Mouse (Mus musculus): ENCODE data around the gene Ints6l.
A peak's percentile ranks its signal among the peaks of the same experiment; 100 is the strongest.
"Not testable (repeated sequence)": the region's sequence is repeated elsewhere in the genome, so short reads cannot be mapped to it uniquely, and the experiment has no call there.

Gene Ints6l

GRCm38 (mm10) chrX:56454671-56455371, at the start of gene Ints6l:
Gene Ints6l (plus strand): TSS chrX:56454857.
- peak; percentile 46 for DNase-seq (ENCODE audit: low read depth)

- no peak for DNase-seq (ENCODE audit: low read depth)
Observed at GRCm38 (mm10) chrX:56405482-56405881, 49.2 kb upstream of the Ints6l start.

DNA sequence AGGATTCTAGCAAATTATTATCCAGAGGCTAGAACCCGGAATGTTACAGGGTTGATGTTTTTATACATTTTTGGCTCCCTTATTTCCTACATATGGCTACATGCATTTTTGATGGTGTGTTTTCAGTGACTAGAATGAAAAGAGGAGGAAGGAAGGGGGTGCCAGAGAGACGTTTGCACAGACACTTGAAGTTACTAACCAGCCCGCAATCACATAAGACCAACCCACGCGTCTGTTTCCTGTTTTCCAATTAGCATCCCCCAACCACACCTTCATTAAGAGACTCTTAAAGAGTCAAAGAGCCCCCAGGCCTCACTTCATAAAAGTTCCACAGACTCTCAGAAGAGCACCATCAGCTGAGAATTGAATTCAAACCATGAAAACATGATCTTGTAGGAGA, 48.5 kb upstream of the Ints6l start:
- no peak for DNase-seq (ENCODE audit: low read depth)

- DNase-seq (ENCODE audit: low read depth): no peak
Observed at GRCm38 (mm10) chrX:56416277-56416676, 38.4 kb upstream of the Ints6l start.

DNA sequence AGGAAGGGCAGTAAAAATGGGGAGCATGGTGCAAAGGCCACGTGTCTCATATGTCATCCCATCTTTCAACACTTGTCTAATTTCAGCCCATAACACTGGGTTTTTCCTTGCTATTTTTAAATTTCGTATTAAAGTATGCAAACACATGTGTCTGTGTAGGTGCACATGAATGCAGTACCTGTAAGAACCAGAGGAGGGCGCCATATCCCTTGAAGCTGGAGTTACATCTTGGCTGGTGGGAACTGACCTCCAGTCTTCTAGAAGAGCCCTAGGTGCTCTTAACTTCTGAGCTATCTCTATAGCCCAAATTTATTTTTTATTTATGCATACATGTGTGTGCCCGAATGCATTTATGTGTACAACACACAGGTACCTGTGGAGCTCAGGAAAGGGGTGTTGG, 37.1 kb upstream of the Ints6l start:
- no peak for DNase-seq (ENCODE audit: low read depth)

- no peak for DNase-seq (ENCODE audit: low read depth)
Observed at GRCm38 (mm10) chrX:56430601-56431000, 24.1 kb upstream of the Ints6l start.

DNA sequence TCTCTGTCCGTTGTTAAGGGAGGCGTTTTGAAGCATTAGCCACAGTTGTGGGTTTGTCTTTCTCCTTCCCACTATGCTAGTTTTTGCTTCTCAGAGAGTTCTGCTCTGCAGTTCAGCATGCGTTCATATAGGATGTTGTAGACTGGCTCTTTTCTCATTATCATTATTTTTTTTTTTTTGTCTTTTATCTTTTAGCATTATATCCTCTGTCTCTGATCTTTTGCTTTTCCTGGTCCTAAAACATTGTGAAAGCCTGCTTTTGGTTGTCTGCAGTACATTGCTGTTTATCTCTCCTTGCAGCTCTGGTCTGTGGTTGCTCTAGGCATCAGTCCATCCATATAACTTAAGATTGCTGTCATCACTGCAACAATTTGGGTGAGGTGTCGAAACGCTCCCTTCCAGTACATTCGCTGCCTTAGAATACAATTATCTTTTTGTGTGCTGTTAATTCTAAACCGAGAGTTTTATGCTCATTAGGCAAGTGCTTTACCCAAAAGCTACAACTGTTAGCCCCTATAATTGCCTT, 18.8 kb upstream of the Ints6l start:
- no peak for DNase-seq (ENCODE audit: low read depth)

GRCm38 (mm10) chrX:56446487-56447428, 7.9 kb upstream of the Ints6l start:
- DNase-seq (ENCODE audit: low read depth): no peak

DNA sequence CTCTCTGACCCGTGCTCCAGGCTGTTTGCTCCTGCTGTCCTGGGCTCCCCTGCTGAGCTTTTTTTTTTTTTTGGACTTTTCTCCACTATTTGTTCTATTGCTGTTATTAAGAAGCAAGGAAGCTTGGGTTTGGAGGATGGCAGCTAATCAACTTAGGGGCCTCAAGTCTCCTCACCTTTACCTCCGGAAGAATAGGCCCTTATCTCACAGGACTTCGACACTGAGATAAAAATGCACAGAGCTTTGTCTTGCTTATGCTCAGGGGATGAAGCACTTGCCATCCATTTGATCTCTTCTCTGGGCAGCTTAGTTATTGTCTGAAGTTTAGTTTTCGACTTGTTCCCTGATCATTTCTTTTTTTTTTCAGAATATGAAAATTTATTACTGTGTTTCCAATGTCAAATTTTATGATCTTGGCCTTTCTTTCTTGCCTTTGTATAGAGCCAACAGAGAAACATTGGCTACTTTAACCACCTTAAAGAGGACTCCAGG, 7.1 kb upstream of the Ints6l start, which contains the start of gene Gm2174:
Gm2174 (plus strand) TSS at position 442 of the 492 bp plus-strand sequence.
- no peak for DNase-seq (ENCODE audit: low read depth)

- peak; percentile 69 for DNase-seq (ENCODE audit: low read depth)
Observed at GRCm38 (mm10) chrX:56455372-56456246, 952 bp downstream of the Ints6l start.

GRCm38 (mm10) chrX:56456379-56456778, 1.7 kb downstream of the Ints6l start:
- DNase-seq (ENCODE audit: low read depth): no peak

- no peak for DNase-seq (ENCODE audit: low read depth)
Observed at GRCm38 (mm10) chrX:56462020-56462933, 7.6 kb downstream of the Ints6l start.

DNA sequence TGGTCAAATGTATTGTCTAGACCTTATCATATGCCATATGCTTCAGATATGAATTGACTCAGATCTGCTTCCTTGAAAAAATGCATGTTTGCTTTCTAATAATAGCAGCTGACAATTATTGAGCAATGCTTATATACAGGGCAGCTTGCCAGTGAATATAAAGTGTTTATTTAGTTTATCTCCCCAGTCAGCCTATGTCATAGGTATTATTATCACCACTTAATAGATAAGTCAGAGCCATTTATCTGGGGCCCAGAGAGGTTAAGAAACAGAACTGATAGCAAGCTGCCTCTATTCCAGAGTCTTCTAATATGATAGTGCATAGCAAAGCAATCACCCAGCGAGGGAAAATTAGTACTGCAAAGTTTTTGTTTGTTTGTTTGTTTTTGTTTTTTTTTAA, 10.2 kb downstream of the Ints6l start:
- DNase-seq (ENCODE audit: low read depth): no peak

DNA sequence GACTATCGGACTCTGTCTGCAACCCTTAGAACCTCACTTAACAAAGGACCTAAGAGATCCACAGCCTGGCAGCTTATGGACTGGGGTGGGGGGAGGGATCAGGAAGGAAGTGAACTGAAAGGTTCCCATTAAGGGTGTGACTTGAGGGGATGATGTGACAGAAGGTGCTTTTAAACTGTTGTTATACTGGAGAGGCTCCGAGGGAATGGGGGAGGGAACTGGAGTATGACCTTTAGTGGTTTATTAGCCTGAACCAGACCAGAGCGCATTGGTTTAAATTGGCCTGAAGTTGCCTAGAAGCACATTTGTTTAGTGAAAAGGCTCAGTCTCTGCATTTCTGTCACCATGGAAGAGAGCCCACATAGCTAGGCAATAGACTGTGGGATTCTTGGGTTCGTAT, 13.0 kb downstream of the Ints6l start:
- no peak for DNase-seq (ENCODE audit: low read depth)

DNA sequence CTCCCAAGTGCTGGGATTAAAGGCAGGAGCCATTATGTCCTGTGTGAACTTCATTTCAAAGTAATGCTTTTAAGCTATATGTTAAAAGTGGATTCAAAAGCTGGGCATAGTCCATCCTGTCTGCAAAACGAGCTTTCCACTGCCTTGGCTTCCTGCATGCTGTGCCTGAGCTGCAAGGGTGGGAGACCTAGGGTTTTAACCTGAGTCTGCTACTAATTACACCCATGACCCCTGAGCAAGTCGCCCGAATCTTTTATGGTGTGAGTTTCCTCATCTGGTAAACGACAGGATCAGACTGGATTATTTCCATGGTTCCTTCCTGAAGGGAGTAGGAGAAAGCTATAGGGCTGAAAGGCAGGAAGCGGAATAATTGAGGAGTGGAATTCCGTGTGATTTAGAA, 13.8 kb downstream of the Ints6l start:
- no peak for DNase-seq (ENCODE audit: low read depth)

GRCm38 (mm10) chrX:56474035-56474434, 19.4 kb downstream of the Ints6l start:
- no peak for DNase-seq (ENCODE audit: low read depth)

DNA sequence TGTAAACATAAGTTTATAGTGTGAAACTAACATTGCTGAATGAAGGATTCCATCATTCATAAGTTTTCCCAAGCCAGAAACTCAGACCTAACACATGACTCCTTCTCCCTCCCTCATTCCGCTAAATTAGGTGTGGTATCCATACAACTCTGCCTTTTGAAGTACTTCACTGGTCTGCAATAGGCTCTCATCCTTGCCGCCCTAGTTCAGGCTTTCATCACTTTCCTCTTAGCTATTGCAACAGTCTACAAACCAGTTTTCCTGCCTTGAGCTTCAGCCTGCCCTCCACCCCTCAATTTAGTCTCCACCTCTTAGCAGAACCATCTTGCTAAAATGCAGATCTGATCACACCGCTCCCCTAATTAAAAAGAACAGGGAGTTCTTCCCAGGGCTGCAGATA, 22.9 kb downstream of the Ints6l start:
- no peak for DNase-seq (ENCODE audit: low read depth)

- peak; percentile 16 for DNase-seq (ENCODE audit: low read depth)
Observed at GRCm38 (mm10) chrX:56481906-56482305, 27.2 kb downstream of the Ints6l start.

DNA sequence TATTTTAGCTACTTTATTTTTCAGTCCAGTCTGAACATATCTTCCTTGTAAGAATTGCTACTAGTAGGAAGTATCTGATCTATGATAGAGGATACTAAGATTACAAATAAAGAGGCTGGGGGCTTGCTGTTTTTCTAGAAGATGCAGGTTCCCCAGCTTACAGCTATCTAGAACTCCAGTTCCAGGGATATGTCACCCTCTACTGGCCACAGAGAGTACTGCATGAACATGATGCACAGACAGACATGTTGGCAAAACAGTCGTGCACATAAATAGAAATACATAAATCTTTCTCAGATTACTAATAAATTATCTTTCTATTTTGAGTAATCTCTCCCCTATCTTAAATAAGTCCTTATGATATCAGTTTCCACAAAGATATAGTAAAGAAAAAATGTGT, 35.1 kb downstream of the Ints6l start:
- peak; percentile 58 for DNase-seq (ENCODE audit: low read depth)

DNA sequence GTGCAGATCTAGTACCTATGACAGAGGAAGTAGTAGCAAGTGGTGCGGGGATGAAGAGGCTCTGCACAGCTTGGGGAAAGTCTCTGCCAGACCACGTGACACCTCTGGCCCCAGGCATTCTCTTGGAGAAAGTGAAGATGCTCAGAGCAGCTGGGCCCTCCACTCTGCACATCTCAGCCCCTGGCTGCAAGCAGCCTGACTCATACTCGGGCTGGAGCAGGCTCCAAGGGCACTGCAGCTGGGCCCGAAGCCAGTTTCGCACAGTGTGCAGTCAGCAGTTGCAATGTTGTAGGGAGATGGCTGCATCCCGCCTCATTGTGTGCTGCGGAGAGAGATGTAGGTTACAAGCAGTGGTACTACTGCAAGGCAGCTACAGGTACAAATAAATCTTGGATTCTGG, 42.6 kb downstream of the Ints6l start:
- DNase-seq (ENCODE audit: low read depth): no peak

- not testable (repeated sequence) for DNase-seq (ENCODE audit: low read depth)
Observed at GRCm38 (mm10) chrX:56524442-56524841, 69.8 kb downstream of the Ints6l start, which contains the start of gene Gm10477. Gene Gm10477 (plus strand): TSS chrX:56524742.
